Mouse (Mus musculus): ENCODE results near the gene Fam222a.

Fam222a gene

GRCm38 (mm10) chr5:114567565-114568197, at the start of gene Fam222a:
TSS of gene Fam222a (plus strand) at chr5:114568016.
- ChIA-PET CTCF (interaction anchor here (0.5 to 2.0 kb wide), 19 partner anchors 11 to 759 kb away, joined by 3 to 11 read pairs (median 4); partner anchors contain the start of genes Mmab (in 1 of the 4) and Mvk (in 1 of the 4)), POLR2A (interaction anchor here (0.5 to 2.9 kb wide), 45 partner anchors 7 to 982 kb away, joined by 3 to 27 read pairs (median 4); partner anchors contain the start of genes Mmab (in 2 of the 4), Mvk (in 2 of the 4) and Ssh1 (in 1 of the 4))

- ChIA-PET POLR2A (interaction anchor here in 2 of 4 experiments (0.5 to 5.2 kb wide), 5 partner anchors 10 to 208 kb away, joined by 3 to 24 read pairs (median 3); no protein-coding TSS in a partner anchor), CTCF (no interaction called here)
Observed at GRCm38 (mm10) chr5:114528355-114528754, 39.5 kb upstream of the Fam222a start.

- POLR2A ChIA-PET, result interaction anchor here in 3 of 4 experiments (0.5 to 5.2 kb wide), 6 partner anchors 9 to 246 kb away, joined by 3 to 24 read pairs (median 4); no protein-coding TSS in a partner anchor
- CTCF ChIA-PET, result interaction anchor here in 2 of 4 experiments (0.6 kb wide), 3 partner anchors 43 to 484 kb away, joined by 3 to 4 read pairs (median 3); no protein-coding TSS in a partner anchor
Observed at GRCm38 (mm10) chr5:114530337-114530736, 37.5 kb upstream of the Fam222a start.

GRCm38 (mm10) chr5:114532055-114532454, 35.8 kb upstream of the Fam222a start:
- ChIA-PET CTCF (interaction anchor here in 2 of 4 experiments (0.5 to 1.3 kb wide), 3 partner anchors 14 to 384 kb away, joined by 3 read pairs; no protein-coding TSS in a partner anchor), POLR2A (interaction anchor here in 2 of 4 experiments (0.6 to 1.5 kb wide), 4 partner anchors 8 to 165 kb away, joined by 3 read pairs; partner anchors contain the start of genes Mmab (in 1 of the 2) and Mvk (in 1 of the 2))

- CTCF ChIA-PET, result interaction anchor here in 2 of 4 experiments (0.7 to 1.6 kb wide), 3 partner anchors 75 to 83 kb away, joined by 3 to 4 read pairs (median 4); no protein-coding TSS in a partner anchor
- POLR2A ChIA-PET, result interaction anchor here in 3 of 4 experiments (0.6 to 5.9 kb wide), 15 partner anchors 9 to 369 kb away, joined by 3 to 51 read pairs (median 3); no protein-coding TSS in a partner anchor
Observed at GRCm38 (mm10) chr5:114537308-114538020, 30.4 kb upstream of the Fam222a start.

GRCm38 (mm10) chr5:114538021-114538405, 29.8 kb upstream of the Fam222a start:
- ChIA-PET CTCF (interaction anchor here in 2 of 4 experiments (0.7 to 1.6 kb wide), 3 partner anchors 75 to 82 kb away, joined by 3 to 4 read pairs (median 4); no protein-coding TSS in a partner anchor), POLR2A (interaction anchor here in 3 of 4 experiments (0.5 to 5.9 kb wide), 15 partner anchors 10 to 546 kb away, joined by 3 to 51 read pairs (median 3); no protein-coding TSS in a partner anchor)

GRCm38 (mm10) chr5:114538752-114539151, 29.1 kb upstream of the Fam222a start:
- CTCF ChIA-PET, result interaction anchor here in 1 of 4 experiments (1.1 to 1.6 kb wide), 2 partner anchors 80 to 81 kb away, joined by 4 read pairs; no protein-coding TSS in a partner anchor

GRCm38 (mm10) chr5:114539766-114540165, 28.1 kb upstream of the Fam222a start:
- ChIA-PET POLR2A (interaction anchor here in 2 of 4 experiments (0.6 to 5.9 kb wide), 30 partner anchors 8 to 627 kb away, joined by 3 to 51 read pairs (median 6); partner anchors contain the start of genes Fam222a (in 2 of the 2), Mmab (in 1 of the 2) and Mvk (in 1 of the 2)), CTCF (no interaction called here)

More at GRCm38 (mm10) chr5:114538752-114539151, 29.1 kb upstream of the Fam222a start:
- POLR2A ChIA-PET, result interaction anchor here in 2 of 4 experiments (0.8 to 5.9 kb wide), 15 partner anchors 10 to 130 kb away, joined by 3 to 51 read pairs (median 6); partner anchors contain the start of genes Fam222a (in 1 of the 2), Mmab (in 1 of the 2) and Mvk (in 1 of the 2)

GRCm38 (mm10) chr5:114541656-114542445, 26.0 kb upstream of the Fam222a start:
- POLR2A ChIA-PET, result interaction anchor here (0.6 to 5.9 kb wide), 42 partner anchors 9 to 668 kb away, joined by 3 to 51 read pairs (median 4); partner anchors contain the start of genes Fam222a (in 2 of the 4), Mmab (in 2 of the 4) and Mvk (in 2 of the 4)
- CTCF ChIA-PET, result interaction anchor here (0.6 to 1.3 kb wide), 12 partner anchors 18 to 233 kb away, joined by 3 to 10 read pairs (median 4); partner anchors contain the start of gene Fam222a (in 1 of the 4)

GRCm38 (mm10) chr5:114543656-114544055, 24.2 kb upstream of the Fam222a start:
- CTCF ChIA-PET, result interaction anchor here in 2 of 4 experiments (0.7 to 1.3 kb wide), 2 partner anchors 83 to 84 kb away, joined by 3 to 5 read pairs; no protein-coding TSS in a partner anchor
- POLR2A ChIA-PET, result interaction anchor here in 2 of 4 experiments (0.7 to 2.8 kb wide), 6 partner anchors 13 to 39 kb away, joined by 3 to 7 read pairs (median 4); partner anchors contain the start of gene Fam222a (in 1 of the 2)

- POLR2A ChIA-PET, result interaction anchor here in 2 of 4 experiments (0.6 to 2.8 kb wide), 7 partner anchors 12 to 77 kb away, joined by 3 to 7 read pairs (median 4); partner anchors contain the start of gene Fam222a (in 1 of the 2)
- CTCF ChIA-PET, result interaction anchor here in 1 of 4 experiments (1.3 kb wide), 1 partner anchor 83 kb away, joined by 5 read pairs; no protein-coding TSS in a partner anchor
Observed at GRCm38 (mm10) chr5:114544205-114544604, 23.6 kb upstream of the Fam222a start.

GRCm38 (mm10) chr5:114545076-114545475, 22.7 kb upstream of the Fam222a start:
- ChIA-PET POLR2A (interaction anchor here in 2 of 4 experiments (0.6 to 1.7 kb wide), 6 partner anchors 11 to 78 kb away, joined by 3 to 4 read pairs (median 4); partner anchors contain the start of gene Fam222a (in 1 of the 2)), CTCF (no interaction called here)

- ChIA-PET POLR2A (interaction anchor here in 3 of 4 experiments (0.6 to 4.9 kb wide), 20 partner anchors 8 to 210 kb away, joined by 3 to 39 read pairs (median 5); partner anchors contain the start of gene Fam222a (in 3 of the 3)), CTCF (interaction anchor here (0.6 to 1.4 kb wide), 7 partner anchors 12 to 798 kb away, joined by 3 to 19 read pairs (median 4); partner anchors contain the start of gene Fam222a (in 1 of the 4))
Observed at GRCm38 (mm10) chr5:114548976-114549375, 18.8 kb upstream of the Fam222a start.

GRCm38 (mm10) chr5:114549770-114550169, 18.0 kb upstream of the Fam222a start:
- POLR2A ChIA-PET, result interaction anchor here in 3 of 4 experiments (0.5 to 4.9 kb wide), 12 partner anchors 8 to 80 kb away, joined by 3 to 39 read pairs (median 6); partner anchors contain the start of gene Fam222a (in 1 of the 3)
- CTCF ChIA-PET, result interaction anchor here in 2 of 4 experiments (0.5 to 0.8 kb wide), 2 partner anchors 55 to 798 kb away, joined by 4 to 19 read pairs; no protein-coding TSS in a partner anchor

- POLR2A ChIA-PET, result interaction anchor here in 3 of 4 experiments (0.5 to 4.9 kb wide), 7 partner anchors 9 to 380 kb away, joined by 3 to 39 read pairs (median 3); partner anchors contain the start of genes Mmab (in 1 of the 3) and Mvk (in 1 of the 3)
- CTCF ChIA-PET, result interaction anchor here in 1 of 4 experiments (0.5 kb wide), 1 partner anchor 55 kb away, joined by 4 read pairs; no protein-coding TSS in a partner anchor
Observed at GRCm38 (mm10) chr5:114550431-114550830, 17.4 kb upstream of the Fam222a start.

- ChIA-PET CTCF (no interaction called here), POLR2A (interaction anchor here in 3 of 4 experiments (0.7 to 4.9 kb wide), 6 partner anchors 9 to 380 kb away, joined by 3 to 39 read pairs (median 6); no protein-coding TSS in a partner anchor)
Observed at GRCm38 (mm10) chr5:114550886-114551492, 16.8 kb upstream of the Fam222a start.

All from embryonic stem cell, embryonic (primary cell).